Mouse (Mus musculus): Measurements from ENCODE around the gene Il22. TPM values are rescaled to one million over a fixed set of nuclear protein-coding genes. Genes with fewer than 3 reads are reported as not detected.
"Not testable (repeated sequence)": the region's sequence is repeated elsewhere in the genome, so short reads cannot be mapped to it uniquely, and the experiment has no call there.

Il22 gene
- total RNA-seq (2021), result not detected
- long read RNA-seq, experiment 1, result 0 reads
- long read RNA-seq, experiment 2, result 0 reads

- no peak for DNase-seq
These were observed at the start of gene Il22 for GRCm38 (mm10) chr10:118204642-118205041. TSS of gene Il22 (plus strand) at chr10:118204942.

- DNase-seq, result no peak
These were observed 48.8 kb upstream of the Il22 start for GRCm38 (mm10) chr10:118155932-118156331.

- no peak for DNase-seq
These were observed 43.6 kb upstream of the Il22 start for GRCm38 (mm10) chr10:118161131-118161530.

- DNase-seq, result no peak
These were observed 35.5 kb upstream of the Il22 start for GRCm38 (mm10) chr10:118169212-118169611.

GRCm38 (mm10) chr10:118172416-118172815, 32.3 kb upstream of the Il22 start:
- no peak for DNase-seq

- no peak for DNase-seq
These were observed 31.9 kb upstream of the Il22 start for GRCm38 (mm10) chr10:118172876-118173275.

GRCm38 (mm10) chr10:118175542-118175941, 29.2 kb upstream of the Il22 start:
- DNase-seq, result not testable (repeated sequence)

GRCm38 (mm10) chr10:118178735-118179151, 26.0 kb upstream of the Il22 start:
- DNase-seq, result no peak

GRCm38 (mm10) chr10:118179265-118179664, 25.5 kb upstream of the Il22 start:
- DNase-seq, result no peak

- DNase-seq, result not testable (repeated sequence)
These were observed 9.6 kb upstream of the Il22 start for GRCm38 (mm10) chr10:118195150-118195549.

- DNase-seq, result not testable (repeated sequence)
These were observed 11.1 kb downstream of the Il22 start for GRCm38 (mm10) chr10:118215719-118216393.

- DNase-seq, result not testable (repeated sequence)
These were observed 22.9 kb downstream of the Il22 start for GRCm38 (mm10) chr10:118227629-118228028.

- not testable (repeated sequence) for DNase-seq
These were observed 27.9 kb downstream of the Il22 start for GRCm38 (mm10) chr10:118232607-118233006.

GRCm38 (mm10) chr10:118240680-118241079, 35.9 kb downstream of the Il22 start, which contains the start of gene Gm32717:
TSS of gene Gm32717 (minus strand) at chr10:118240780.
- DNase-seq, result not testable (repeated sequence)

GRCm38 (mm10) chr10:118249006-118249595, 44.4 kb downstream of the Il22 start:
- DNase-seq, result peak; percentile 2

- peak; percentile 2 for DNase-seq
These were observed 46.1 kb downstream of the Il22 start for GRCm38 (mm10) chr10:118250852-118251295.

- DNase-seq, result not testable (repeated sequence)
These were observed 53.6 kb downstream of the Il22 start, which contains the start of gene Gm32802 for GRCm38 (mm10) chr10:118258388-118258787. TSS of gene Gm32802 (plus strand) at chr10:118258688.

Other genes with a start within 250 kb of the Il22 start
- 1 to 10 TPM; 1.5 to 2.5 TPM for gene Mdm1, start 63.1 kb upstream of the Il22 start, total RNA-seq (2021)
- gene Gm32717, start 35.8 kb downstream of the Il22 start, total RNA-seq (2021), result under 1 TPM; 0.38 to 0.54 TPM
- gene Gm32802, start 53.7 kb downstream of the Il22 start, total RNA-seq (2021), result under 1 TPM; 0.38 to 0.54 TPM
- not detected for gene Iltifb, start 90.1 kb downstream of the Il22 start, total RNA-seq (2021)
- not detected for gene Gm9040, start 122.0 kb downstream of the Il22 start, total RNA-seq (2021)
- not detected for gene Gm9044, start 127.5 kb downstream of the Il22 start, total RNA-seq (2021)
- not detected for gene Gm9045, start 132.9 kb downstream of the Il22 start, total RNA-seq (2021)
- not detected for gene Gm9046, start 138.3 kb downstream of the Il22 start, total RNA-seq (2021)
- not detected for gene Gm9048, start 143.7 kb downstream of the Il22 start, total RNA-seq (2021)
- gene Gm9049, start 149.2 kb downstream of the Il22 start, total RNA-seq (2021), result not detected
- not detected for gene Ifng, start 236.1 kb downstream of the Il22 start, total RNA-seq (2021)